ENCODE assay signal across 13 mouse cellular contexts in genomic region chr1:138327466-138328245, GRCm38 (mm10). TPM values are rescaled to one million over a fixed set of nuclear protein-coding genes. Genes with fewer than 3 reads are reported as not detected.
A peak's percentile ranks its signal among the peaks of the same experiment; 100 is the strongest.
DNase-seq lines count a peak whose midpoint lies in the region; ATAC-seq and TF ChIP-seq lines count a peak whose summit lies in the region.
"Had no signal": no experiment of that assay in that cellular context is flagged by ENCODE, and none has a peak within 500 bp of the region (broad histone marks: within the 10 kb centered on the region; RNA-seq: fewer than 3 reads in every experiment).

No protein-coding gene starts in this region.

- H3K4me3 ChIP-seq in liver, postnatal 0 days (ENCODE audit: low read depth, low read length), result no peak overlapping the region
- H3K4me3 ChIP-seq in liver, embryonic 11.5 days (ENCODE audit: low read depth, low read length), result no peak overlapping the region
- H3K4me3 ChIP-seq in CH12.LX (replicated peaks in 1 of 3; ENCODE audit: low read depth in 2 of 3, low read length in 2 of 3, poor library complexity in 1 of 3), result peak overlapping the region in 1 of 3 experiments; percentile 10
- H3K4me3 ChIP-seq in thymus, adult 2 months (ENCODE audit: control insufficient read depth, insufficient read depth, low read length), result peak overlapping the region; percentile 7; the same call in 1 of the 2 replicates
- H3K4me3 ChIP-seq in forebrain, embryonic 15.5 days, result no peak overlapping the region
- H3K4me3 ChIP-seq: liver, embryonic 13.5 days had no signal

- H3K79me2 ChIP-seq in CH12.LX (replicated peaks; ENCODE audit: control insufficient read depth, extremely low read depth, insufficient read depth, poor library complexity, severe bottlenecking), result no peaks in the 10 kb centered on the region

- dilution Hi-C loops in CH12.LX (cut with MboI; ENCODE audit: extremely low pct_ligation_motif_present, extremely low pct_unique_long_range_greater_than_20kb, low sequenced_read_pairs), result no loop called here

- H3K9ac ChIP-seq in liver, postnatal 0 days (replicated peaks), result no peak overlapping the region
- H3K9ac ChIP-seq in liver, embryonic 11.5 days (ENCODE audit: low read depth, low read length), result no peak overlapping the region
- peak overlapping the region; percentile 37; the same call in 1 of the 2 replicates for H3K9ac ChIP-seq in CH12.LX (ENCODE audit: insufficient read depth, low read depth)
- no peak overlapping the region for H3K9ac ChIP-seq in forebrain, embryonic 15.5 days (replicated peaks)
- H3K9ac ChIP-seq: liver, embryonic 13.5 days had no signal

- peak overlapping the region; percentile 19; the same call in 1 of the 2 replicates for H3K27ac ChIP-seq in liver, postnatal 0 days (ENCODE audit: low read depth)
- H3K27ac ChIP-seq in liver, embryonic 11.5 days (ENCODE audit: low read depth, low read length), result no peak overlapping the region
- no peak overlapping the region for H3K27ac ChIP-seq in CH12.LX (ENCODE audit: insufficient read depth, low read depth)
- peak overlapping the region; percentile 12 for H3K27ac ChIP-seq in thymus, adult 2 months (ENCODE audit: control insufficient read depth, insufficient read depth, low read length)
- H3K27ac ChIP-seq in forebrain, embryonic 15.5 days (replicated peaks), result no peak overlapping the region
- H3K27ac ChIP-seq: liver, embryonic 13.5 days had no signal

- no peak for DNase-seq in liver, postnatal 0 days
- DNase-seq in liver, embryonic 11.5 days (ENCODE audit: low spot score), result no peak
- DNase-seq in CH12.LX (ENCODE audit: extremely low read depth), result no peak
- DNase-seq in thymus, adult 2 months, result peak; percentile 37
- DNase-seq: liver, embryonic 13.5 days had no signal

- H3K9me3 ChIP-seq in liver, postnatal 0 days (ENCODE audit: low read length), result no peaks in the 10 kb centered on the region
- no peaks in the 10 kb centered on the region for H3K9me3 ChIP-seq in liver, embryonic 11.5 days (ENCODE audit: control insufficient read depth, low read length)
- no peaks in the 10 kb centered on the region for H3K9me3 ChIP-seq in CH12.LX (replicated peaks; ENCODE audit: low read length)
- H3K9me3 ChIP-seq in forebrain, embryonic 15.5 days, result no peaks in the 10 kb centered on the region
- H3K9me3 ChIP-seq: liver, embryonic 13.5 days had no signal

- in situ Hi-C loops in CH12.LX (cut with MboI; ENCODE audit: low pct_ligation_motif_present, low pct_unique_long_range_greater_than_20kb, low sequenced_read_pairs), result no loop called here

- 0 out of 2 replicates have a peak, but pooled peaks cover 3% of the 10 kb centered on the region for H3K4me1 ChIP-seq in liver, postnatal 0 days (ENCODE audit: insufficient read depth)
- no peaks in the 10 kb centered on the region for H3K4me1 ChIP-seq in liver, embryonic 11.5 days (replicated peaks; ENCODE audit: control insufficient read depth, insufficient read depth, low read length)
- peaks cover 5 to 25% of the 10 kb centered on the region in 2 experiments for H3K4me1 ChIP-seq in CH12.LX (ENCODE audit: control insufficient read depth in 1 of 2, insufficient read depth in 2 of 2)
- no peaks in the 10 kb centered on the region for H3K4me1 ChIP-seq in thymus, adult 2 months (replicated peaks; ENCODE audit: control insufficient read depth, insufficient read depth, low read length)
- H3K4me1 ChIP-seq in forebrain, embryonic 15.5 days, result peaks cover 15% of the 10 kb centered on the region
- H3K4me1 ChIP-seq: liver, embryonic 13.5 days had no signal

- H3K36me3 ChIP-seq in liver, postnatal 0 days (replicated peaks; ENCODE audit: insufficient read depth, low read length), result no peaks in the 10 kb centered on the region
- H3K36me3 ChIP-seq in liver, embryonic 11.5 days (ENCODE audit: control insufficient read depth, insufficient read depth, low read length), result no peaks in the 10 kb centered on the region
- H3K36me3 ChIP-seq in CH12.LX (replicated peaks in 1 of 2; ENCODE audit: control insufficient read depth in 1 of 2, insufficient read depth in 1 of 2, low read length in 1 of 2), result no peaks in the 10 kb centered on the region
- no peaks in the 10 kb centered on the region for H3K36me3 ChIP-seq in thymus, adult 2 months (ENCODE audit: control insufficient read depth, insufficient read depth, low read length)
- no peaks in the 10 kb centered on the region for H3K36me3 ChIP-seq in forebrain, embryonic 15.5 days
- H3K36me3 ChIP-seq: liver, embryonic 13.5 days had no signal

- TF ChIP-seq RAD21 in CH12.LX (IDR thresholded peaks at IDR 0.05; ENCODE audit: low read depth, low read length), result no peak

- TF ChIP-seq EP300 in liver, postnatal 0 days (IDR thresholded peaks at IDR 0.05; ENCODE audit: low read depth), result no peak
- TF ChIP-seq EP300 in CH12.LX (IDR thresholded peaks at IDR 0.05; ENCODE audit: low read length), result no peak

- no peaks in the 10 kb centered on the region for H3K27me3 ChIP-seq in liver, postnatal 0 days (ENCODE audit: insufficient read depth, low read length)
- H3K27me3 ChIP-seq in liver, embryonic 11.5 days (replicated peaks; ENCODE audit: control insufficient read depth, insufficient read depth, low read length), result no peaks in the 10 kb centered on the region
- H3K27me3 ChIP-seq in CH12.LX (replicated peaks), result no peaks in the 10 kb centered on the region
- H3K27me3 ChIP-seq in thymus, adult 2 months (ENCODE audit: control insufficient read depth, insufficient read depth, low read length), result no peaks in the 10 kb centered on the region
- no peaks in the 10 kb centered on the region for H3K27me3 ChIP-seq in forebrain, embryonic 15.5 days
- H3K27me3 ChIP-seq: liver, embryonic 13.5 days had no signal

- TF ChIP-seq CTCF in liver, postnatal 0 days (IDR thresholded peaks at IDR 0.05; ENCODE audit: low read depth), result no peak
- no peak for TF ChIP-seq CTCF in CH12.LX (conservative IDR thresholded peaks at IDR 0.05 in 1 of 2, IDR thresholded peaks at IDR 0.05 in 1 of 2; ENCODE audit: low read depth in 2 of 2, low read length in 2 of 2)
- no peak for TF ChIP-seq CTCF in thymus, adult 2 months (IDR thresholded peaks at IDR 0.05; ENCODE audit: borderline replicate concordance, control insufficient read depth, extremely low read depth, insufficient read depth, low read length, poor library complexity)

- 46% methylated on average over 18 of the region's 18 CpGs for WGBS in liver, postnatal 0 days (ENCODE audit: insufficient replicate concordance)
- 66% methylated on average over 18 of the region's 18 CpGs for WGBS in liver, embryonic 11.5 days
- 57% methylated on average over 18 of the region's 18 CpGs for WGBS in thymus, adult 2 months
- WGBS in forebrain, embryonic 15.5 days, result 74% methylated on average over 18 of the region's 18 CpGs

- no peak for TF ChIP-seq POLR2A in CH12.LX (IDR thresholded peaks at IDR 0.05; ENCODE audit: low read depth, low read length)
- TF ChIP-seq POLR2A in thymus, adult 2 months (IDR thresholded peaks at IDR 0.05; ENCODE audit: control insufficient read depth, extremely low read depth, insufficient read depth, low read length, poor library complexity), result no peak

- H3K4me2 ChIP-seq in liver, postnatal 0 days (ENCODE audit: low read depth, low read length), result peak overlapping the region; percentile 18
- H3K4me2 ChIP-seq in liver, embryonic 11.5 days, result no peak overlapping the region
- peak overlapping the region; percentile 61; the same call in 1 of the 2 replicates for H3K4me2 ChIP-seq in CH12.LX (ENCODE audit: insufficient read depth, low read depth, poor library complexity, severe bottlenecking)
- H3K4me2 ChIP-seq in forebrain, embryonic 15.5 days (replicated peaks), result no peak overlapping the region
- H3K4me2 ChIP-seq: liver, embryonic 13.5 days had no signal

- ATAC-seq in liver, postnatal 0 days, result no peak
- ATAC-seq in liver, embryonic 11.5 days (replicated peaks; ENCODE audit: low FRiP score), result no peak
- ATAC-seq in granulocyte monocyte progenitor cell, adult 5-6 weeks (replicated peaks; ENCODE audit: poor library complexity, severe bottlenecking), result peak; percentile 24; the same call in 1 of the 2 replicates
- ATAC-seq in erythroid progenitor cell, adult 5-6 weeks (replicated peaks; ENCODE audit: low FRiP score, poor library complexity, severe bottlenecking), result no peak
- no peak for ATAC-seq in forebrain, embryonic 15.5 days (replicated peaks)

TF ChIP-seq in CH12.LX, 34 proteins besides CTCF, POLR2A, EP300 and RAD21:
- TF ChIP-seq CHD1 (IDR thresholded peaks at IDR 0.05; ENCODE audit: low read depth, low read length) (no peak), MAX (IDR thresholded peaks at IDR 0.05; ENCODE audit: low read length) (0 out of 2 replicates have a peak, but pooled peaks have one; percentile 8)

RNA-seq across cellular contexts. Expression of gene Atp6v1g3, which starts 54.1 kb away (rescaled TPM):
- polyA plus RNA-seq in liver, postnatal 0 days (2015; fragmentation: Nextera tagmentation; extraction: Ambion mirVana), result not detected in 2 replicates
- polyA plus RNA-seq in liver, embryonic 11.5 days (2014; fragmentation: Nextera tagmentation; extraction: Ambion mirVana), result not detected in 2 replicates
- total RNA-seq in CH12.LX (2012; rRNA removed), result not detected in 2 replicates
- not detected in 2 replicates for total RNA-seq in CH12.LX (2014; rRNA removed)
- not detected in 2 replicates for polyA plus RNA-seq in CH12.LX (2012; ENCODE audit: insufficient read length, low read depth)
- not detected in 2 replicates for total RNA-seq in granulocyte monocyte progenitor cell, adult 5-6 weeks (2014; fragmentation: Nextera tagmentation)
- not detected in 2 replicates for total RNA-seq in granulocyte monocyte progenitor cell, adult 5-6 weeks (2017)
- polyA plus RNA-seq in thymus, adult 2 months (2012; rRNA removed), result 0.07 TPM in 1 of 2 replicates, not detected in the other
- not detected in 2 replicates for total RNA-seq in erythroid progenitor cell, adult 5-6 weeks (2015; ENCODE audit: low replicate concordance)
- not detected in 2 replicates for total RNA-seq in erythroid progenitor cell, adult 5-6 weeks (2017; ENCODE audit: low replicate concordance)
- polyA plus RNA-seq in forebrain, embryonic 15.5 days (2015; fragmentation: Nextera tagmentation; extraction: Ambion mirVana), result not detected in 2 replicates
- total RNA-seq: adrenal gland, postnatal 10 days; heart, postnatal 10 days; layer of hippocampus, postnatal 14 days had no signal
- polyA plus RNA-seq: cerebellum, adult 2 months; frontal cortex, adult 2 months; liver, embryonic 13.5 days had no signal

Comparison
In these comparisons a context has a peak if more than half of its experiments do, and no peak if none do; other contexts are left out.
1. H3K27ac ChIP-seq: peak in liver, postnatal 0 days (single experiment) and thymus, adult 2 months (single experiment); none in liver, embryonic 11.5 days (single experiment), CH12.LX (single experiment) and forebrain, embryonic 15.5 days (single experiment).
2. H3K4me2 ChIP-seq: peak in liver, postnatal 0 days (single experiment) and CH12.LX (single experiment); none in liver, embryonic 11.5 days (single experiment) and forebrain, embryonic 15.5 days (single experiment).